Mouse (Mus musculus) layer of hippocampus, postnatal 14 days (tissue): ENCODE measurements around the gene Gtf2f1. TPM values are rescaled to one million over a fixed set of nuclear protein-coding genes. Genes with fewer than 3 reads are reported as not detected.
A peak's percentile ranks its signal among the peaks of the same experiment; 100 is the strongest.
"Not testable (repeated sequence)": the region's sequence is repeated elsewhere in the genome, so short reads cannot be mapped to it uniquely, and the experiment has no call there.

Source experiments
- DNase-seq, 2 experiments: peaks; one replicate each; pipeline ENCODE4 v3.0.0; 2021 to 2022; ENCODE audit warnings: low spot score in 2 of 2, mixed read lengths in 1 of 2
- long read RNA-seq, 2 experiments: library from polyadenylated mRNA; stranded (forward); transcript quantifications; one replicate each; pipeline ENCODE4 v2.0.0; 2021
- total RNA-seq, 2 experiments: library from RNA; stranded (reverse); gene quantifications; 2 replicates each; pipeline ENCODE4 v1.2.3; 2021

Gene Gtf2f1
- total RNA-seq, result 10 to 100 TPM; 51.0 to 56.0 TPM
- long read RNA-seq, experiment 1, transcript Gtf2f1-201 (13 exons, 1,717 nt), result major isoform, 68 of 89 reads
- long read RNA-seq, experiment 1, partial matches to known transcripts, result 6 of 89 reads
- long read RNA-seq, experiment 1, other reads (novel, unspliced or antisense), result 15 of 89 reads
- long read RNA-seq, experiment 2, transcript Gtf2f1-201 (13 exons, 1,717 nt), result major isoform, 57 of 71 reads
- long read RNA-seq, experiment 2, partial matches to known transcripts, result 2 of 71 reads
- long read RNA-seq, experiment 2, other reads (novel, unspliced or antisense), result 12 of 71 reads

DNA sequence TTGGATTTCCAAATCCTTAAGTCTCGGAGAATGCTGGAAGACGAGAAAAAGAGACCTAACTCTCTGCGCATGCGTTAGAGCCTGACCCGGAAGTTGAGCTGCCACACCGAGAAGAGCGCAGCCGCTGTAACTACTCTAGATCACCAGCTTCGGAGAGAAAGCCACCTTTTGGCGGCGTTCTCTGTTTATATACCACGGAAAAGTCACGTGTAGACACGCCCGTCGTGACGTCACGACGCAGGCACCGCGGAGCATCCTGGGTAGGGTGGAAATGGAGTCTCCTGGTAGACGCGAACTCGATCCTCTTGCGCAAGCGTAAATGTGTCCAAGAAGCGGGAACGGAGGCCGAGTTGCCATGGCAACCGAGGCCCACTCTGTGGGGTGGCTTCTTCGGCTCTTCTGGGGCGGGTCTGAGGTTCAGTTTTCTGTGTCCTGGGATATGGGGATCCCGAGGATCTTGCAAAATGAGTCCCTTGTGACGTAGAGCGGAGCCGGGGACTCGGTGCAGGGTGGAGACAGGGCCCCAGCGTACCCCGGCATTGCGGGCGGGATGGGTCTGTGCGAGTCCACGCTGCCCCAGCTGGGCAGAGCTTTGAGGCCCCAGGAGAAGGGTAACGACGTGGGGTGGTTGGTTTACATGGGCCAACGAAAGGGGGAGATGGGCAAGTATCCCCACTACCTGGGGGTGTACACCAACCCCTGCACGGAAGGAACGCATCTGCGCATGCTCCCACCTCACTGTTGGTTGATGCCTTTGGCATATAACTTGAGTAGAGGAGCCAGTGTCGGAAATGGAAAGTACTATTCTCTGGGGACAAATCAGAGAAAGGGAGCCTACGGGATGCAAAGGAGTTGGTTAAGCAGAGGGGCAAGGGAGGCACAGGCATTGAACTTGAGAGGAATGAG, at the start of gene Gtf2f1, which contains the start of gene Gm17949:
TSS of gene Gtf2f1 (minus strand) at position 53 of the 906 bp plus-strand sequence.
TSS of gene Gm17949 (plus strand) at position 234 of the 906 bp plus-strand sequence.
- DNase-seq, result peak; percentile 93 to 98

DNA sequence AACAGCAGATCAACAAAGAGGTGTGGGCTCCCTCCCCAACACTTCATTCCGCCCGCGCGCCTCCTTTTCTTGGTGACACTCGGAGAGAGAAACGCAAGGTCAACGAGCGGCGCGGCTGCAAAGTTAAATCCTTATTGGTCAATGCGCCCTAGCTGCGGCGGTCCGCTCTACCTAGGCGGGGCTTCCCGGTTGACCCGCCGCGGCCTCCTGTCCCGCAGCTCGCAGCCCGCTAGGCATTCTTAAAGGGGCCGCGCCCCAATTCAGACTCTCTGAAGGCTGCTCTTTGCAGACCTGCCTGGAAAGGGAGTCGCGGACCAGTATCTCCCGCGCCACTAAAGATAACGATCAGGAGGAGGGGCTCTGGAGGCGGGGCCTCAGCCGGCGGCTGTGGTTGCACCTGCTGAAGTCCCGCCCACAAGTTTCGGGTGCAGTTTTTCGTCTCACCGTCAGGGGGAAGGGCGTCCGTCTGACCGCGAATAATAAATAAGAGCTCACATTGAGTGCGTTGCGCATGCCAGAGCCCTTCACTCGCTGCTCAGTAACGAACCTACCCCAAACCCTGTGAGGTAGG, 49.2 kb upstream of the Gtf2f1 start:
- peak; percentile 96 to 97 for DNase-seq

DNA sequence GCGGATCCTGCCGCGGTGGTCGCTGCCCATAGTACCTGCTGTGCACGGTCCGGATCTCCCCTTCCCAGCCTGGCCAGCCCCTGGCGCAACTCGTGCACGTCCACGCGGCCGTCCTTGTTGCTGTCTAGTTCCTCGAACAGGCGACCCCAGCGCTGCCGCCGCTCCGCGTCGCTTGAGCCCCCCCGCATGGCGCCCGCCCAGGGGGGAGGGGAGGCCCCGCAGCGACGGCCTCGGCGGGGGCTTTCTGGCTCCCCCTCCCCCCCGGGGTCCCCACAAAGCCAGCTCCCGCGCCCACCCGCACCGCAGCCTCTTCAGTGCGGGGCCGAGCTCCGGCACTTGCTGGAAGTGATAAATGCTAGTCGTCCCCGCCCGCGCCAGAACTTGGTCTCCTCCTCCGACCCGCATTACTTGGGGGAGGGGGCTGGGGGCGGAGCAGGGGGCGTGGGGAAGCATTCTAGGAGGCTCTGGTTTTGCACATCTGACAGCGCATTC, 48.4 kb upstream of the Gtf2f1 start, which contains the start of gene Slc25a23:
TSS of gene Slc25a23 (minus strand) at position 378 of the 492 bp plus-strand sequence.
- peak; percentile 79 to 81 for DNase-seq

DNA sequence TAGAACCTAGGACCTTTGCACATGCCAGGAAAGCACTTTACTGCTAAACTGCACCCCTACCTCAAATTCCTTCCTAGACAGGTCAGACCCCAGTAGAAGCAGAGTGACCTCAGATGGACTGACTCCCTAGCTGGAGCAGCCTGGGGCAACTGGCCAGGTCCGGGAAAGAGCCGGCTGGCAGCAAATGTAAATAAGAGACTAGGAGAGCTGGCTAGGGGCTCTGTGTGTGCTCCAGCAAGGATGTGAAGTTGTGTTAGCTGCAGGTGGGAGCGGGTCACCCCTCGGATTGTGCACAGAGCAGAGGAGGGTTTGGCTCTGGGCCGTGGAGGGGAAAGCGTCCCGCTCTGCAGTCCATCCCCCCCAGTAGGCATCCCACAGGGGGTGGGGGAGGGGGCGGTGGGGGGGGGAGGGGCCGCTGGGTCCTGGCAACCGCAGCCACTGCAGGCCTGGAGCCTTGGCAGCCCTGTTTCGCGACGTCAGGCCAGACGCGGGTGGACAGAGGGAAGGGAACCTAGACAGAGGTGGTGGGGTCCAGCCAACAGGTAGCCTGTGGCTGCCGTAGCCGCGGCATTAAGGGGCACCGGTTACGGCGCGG, 47.9 kb upstream of the Gtf2f1 start, which contains the start of gene Crb3:
TSS of gene Crb3 (plus strand) at position 215 of the 595 bp plus-strand sequence.
- peak; percentile 50 to 56 for DNase-seq

DNA sequence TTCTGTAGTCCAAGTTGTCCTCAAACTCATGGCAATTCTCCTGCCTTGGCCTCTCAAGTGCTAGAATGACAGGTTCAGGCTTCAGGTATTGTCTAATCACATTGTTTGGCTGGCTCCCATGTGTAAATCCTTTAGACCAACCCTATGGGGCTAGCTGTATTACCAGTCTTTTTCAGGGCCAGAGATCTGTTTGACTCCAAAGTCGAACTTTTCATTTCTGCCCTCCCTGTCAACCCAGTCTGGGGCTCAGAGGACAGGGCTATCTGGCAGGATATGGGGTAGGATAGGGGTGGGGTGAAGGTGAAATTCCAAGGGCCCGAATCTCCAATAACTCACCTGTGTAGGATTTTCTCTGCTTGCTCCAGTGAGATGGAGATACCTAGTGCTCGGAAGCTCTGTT, 45.2 kb upstream of the Gtf2f1 start:
- DNase-seq, result no peak

DNA sequence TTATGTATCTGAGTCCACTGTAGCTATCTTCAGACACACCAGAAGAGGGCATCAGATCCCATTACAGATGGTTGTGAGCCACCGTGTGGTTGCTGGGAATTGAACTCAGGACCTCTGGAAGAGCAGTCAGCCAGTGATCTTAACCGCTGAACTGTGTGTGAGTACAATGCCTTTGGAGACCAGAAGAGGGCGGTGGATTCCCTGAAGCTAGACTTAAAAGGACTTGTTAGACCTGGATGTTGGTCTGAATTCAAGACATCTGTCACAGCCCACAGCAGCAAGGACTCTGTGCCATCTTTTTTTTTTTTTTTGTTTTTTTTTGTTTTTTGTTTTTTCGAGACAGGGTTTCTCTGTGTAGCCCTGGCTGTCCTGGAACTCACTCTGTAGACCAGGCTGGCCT, 40.6 kb upstream of the Gtf2f1 start:
- DNase-seq, result not testable (repeated sequence)

DNA sequence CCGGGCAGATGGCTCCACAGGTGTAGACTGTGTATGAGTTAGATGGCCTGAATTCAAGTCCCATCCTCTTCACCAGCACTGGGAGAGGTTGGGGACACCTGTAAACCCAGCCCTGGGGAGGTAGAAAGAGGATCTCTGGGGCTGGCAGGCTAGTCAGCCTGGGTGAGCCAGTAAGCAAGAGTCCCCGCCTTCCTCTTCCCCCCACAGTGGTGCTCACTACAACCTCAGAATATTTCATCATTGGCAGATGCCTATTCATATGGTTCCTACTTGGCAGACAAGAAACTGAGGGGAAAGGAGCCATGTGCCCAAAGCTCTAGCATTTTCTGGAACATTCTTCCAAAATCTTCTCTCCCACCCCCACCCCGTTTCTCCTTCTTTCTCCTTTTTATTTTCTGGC, 37.7 kb upstream of the Gtf2f1 start:
- DNase-seq, result peak in 1 of 2 experiments; percentile 49

DNA sequence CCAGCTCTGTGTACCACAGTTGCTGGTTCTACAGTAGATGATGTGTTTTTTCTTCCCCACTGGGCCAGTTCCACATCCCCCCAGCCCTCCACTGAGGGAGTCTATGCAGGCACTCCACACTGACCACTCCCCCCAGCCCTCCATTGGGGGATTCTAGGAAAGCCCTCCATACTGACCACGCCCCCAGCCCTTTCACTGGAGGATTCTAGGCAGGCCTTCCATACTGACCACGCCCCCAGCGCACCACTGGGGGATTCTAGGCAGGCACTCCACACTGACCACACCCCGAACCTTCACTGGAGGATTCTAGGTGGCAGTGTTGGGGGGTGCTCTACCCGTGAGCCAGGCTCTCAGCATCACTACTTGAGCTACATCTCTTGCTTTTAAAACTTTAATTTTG, 36.3 kb upstream of the Gtf2f1 start:
- no peak for DNase-seq

DNA sequence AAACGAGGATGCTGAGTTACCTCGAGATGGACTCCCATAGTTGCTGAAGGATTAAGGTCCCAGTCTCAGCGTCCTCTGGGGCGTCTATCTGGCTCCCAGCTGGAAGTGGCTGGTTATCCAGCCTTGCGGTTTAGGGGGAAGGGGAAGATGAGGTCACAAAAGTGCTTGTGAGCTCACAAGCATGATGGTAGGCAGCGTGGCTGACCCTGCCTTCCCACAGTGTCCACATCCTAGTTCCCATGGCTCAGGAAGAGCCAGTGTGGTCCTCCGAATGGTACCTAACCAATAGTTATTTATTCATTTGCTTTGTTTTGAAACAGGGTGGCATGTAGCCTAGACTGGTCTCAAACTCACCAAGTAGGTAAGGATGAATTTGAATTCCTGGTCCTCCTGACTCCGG, 30.5 kb upstream of the Gtf2f1 start, which contains the start of gene Slc25a41:
TSS of gene Slc25a41 (minus strand) at position 101 of the 400 bp plus-strand sequence.
- DNase-seq, result no peak

DNA sequence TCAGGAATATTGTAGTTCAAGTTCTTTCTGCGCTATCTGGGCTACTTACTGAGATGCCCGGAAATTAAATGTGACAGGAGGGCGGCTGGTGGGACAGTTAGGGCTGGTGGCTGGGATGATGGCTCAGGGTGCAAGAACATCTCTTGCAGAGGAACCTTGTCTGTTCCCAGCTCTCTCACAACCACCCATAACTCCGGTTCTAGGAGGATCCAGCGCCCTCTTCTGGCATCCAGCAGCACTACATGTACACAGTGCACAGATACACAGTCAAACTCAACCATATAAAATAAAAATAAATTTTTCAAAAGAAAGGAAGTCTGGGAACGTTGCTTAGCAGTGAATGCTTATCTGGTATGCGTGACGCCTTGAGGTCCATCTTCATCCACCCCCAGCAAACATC, 27.9 kb upstream of the Gtf2f1 start:
- no peak for DNase-seq

DNA sequence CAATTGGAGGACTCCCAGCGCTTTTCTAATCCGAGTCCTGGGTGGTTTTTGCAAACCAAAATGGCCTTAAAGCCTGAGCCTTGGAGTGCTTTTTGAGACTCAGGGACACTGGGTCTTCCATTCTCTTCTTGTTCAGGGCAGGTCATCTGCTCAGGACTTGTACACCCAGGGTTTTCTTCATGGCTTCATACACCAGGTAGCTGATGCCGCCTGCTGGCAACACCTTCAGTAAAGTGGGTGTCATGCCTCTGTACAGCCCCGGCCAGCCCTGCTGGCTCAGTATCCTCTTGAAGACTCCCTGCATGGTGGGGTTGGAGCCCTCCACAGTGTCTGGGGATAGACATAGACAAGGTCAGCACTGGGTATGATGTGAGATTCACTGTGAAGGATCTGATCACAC, 21.8 kb upstream of the Gtf2f1 start:
- no peak for DNase-seq

DNA sequence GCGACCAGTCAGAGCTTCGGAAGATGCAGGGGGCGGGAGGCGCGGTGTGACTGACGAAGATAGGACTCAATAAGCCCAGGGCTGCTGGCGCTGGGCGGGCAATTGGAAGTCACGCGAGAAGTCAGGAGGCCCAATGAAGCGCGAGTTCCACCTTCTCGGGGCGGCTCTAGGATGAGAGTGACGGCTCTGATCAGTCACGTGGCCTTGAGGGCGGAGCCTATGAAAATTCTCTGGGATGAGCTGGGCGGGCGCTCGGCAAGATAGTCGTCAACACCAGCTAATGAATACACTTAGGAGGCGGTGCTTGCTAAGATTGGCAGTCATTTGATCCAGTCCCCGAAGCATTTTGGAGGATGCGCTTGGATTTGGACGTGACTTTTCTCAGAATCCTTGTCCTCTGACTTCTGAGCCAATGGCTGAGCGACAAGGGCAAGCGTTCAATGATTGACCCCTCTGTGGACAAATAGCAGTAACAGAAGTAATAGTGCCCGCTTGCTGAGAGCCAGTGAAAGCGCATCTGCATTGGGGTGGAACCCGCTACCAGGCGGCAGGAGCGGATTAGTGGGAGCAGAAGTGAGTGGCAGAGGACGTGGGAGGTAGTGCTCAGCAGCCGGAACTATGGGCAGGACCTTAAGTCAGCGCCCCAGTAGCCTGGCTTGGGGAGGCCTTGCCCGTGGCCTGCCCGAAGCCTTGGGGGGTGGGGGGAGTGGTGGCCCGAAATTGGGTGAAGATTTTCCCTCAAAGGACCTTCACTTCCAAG, 20.8 kb upstream of the Gtf2f1 start:
- peak; percentile 99 to 100 for DNase-seq

DNA sequence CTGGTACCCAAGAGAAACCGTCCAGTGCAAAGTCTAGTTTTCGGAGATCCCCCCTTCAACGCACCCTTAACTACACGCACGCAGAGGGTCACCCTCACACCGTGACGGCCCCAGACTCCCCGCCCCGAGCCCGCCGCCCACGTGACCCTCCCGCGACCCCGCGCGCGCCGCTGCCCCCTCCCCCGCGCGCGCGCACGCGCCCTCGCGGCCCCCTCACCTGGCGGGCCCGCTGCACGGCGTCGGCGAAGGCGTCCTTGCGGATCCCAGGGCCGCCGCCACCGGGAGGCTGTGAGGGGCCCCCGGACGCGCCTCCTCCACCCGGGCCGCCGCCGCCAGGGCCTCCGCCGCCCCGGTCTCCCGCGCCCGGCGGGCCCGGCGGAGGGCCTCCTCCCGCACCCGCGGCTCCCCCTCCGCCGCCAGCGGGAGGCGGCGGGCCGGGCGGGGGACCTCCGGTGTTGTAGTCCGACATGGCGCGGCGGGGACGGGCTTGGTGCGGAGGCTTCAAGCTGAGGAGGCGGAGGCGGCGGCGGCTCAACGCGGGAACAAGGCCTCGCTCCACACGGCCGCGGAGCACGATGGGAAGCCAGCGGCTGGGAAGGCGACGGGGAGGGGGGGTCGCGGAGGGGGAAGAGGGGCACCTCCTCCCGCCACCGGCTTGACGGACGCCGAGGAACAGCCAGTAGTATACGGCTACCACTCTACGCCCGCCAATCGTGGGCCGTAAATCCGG, 20.0 kb upstream of the Gtf2f1 start, which contains the start of gene Khsrp:
TSS of gene Khsrp (minus strand) at position 592 of the 730 bp plus-strand sequence.
- DNase-seq, result peak in 1 of 2 experiments; percentile 39

DNA sequence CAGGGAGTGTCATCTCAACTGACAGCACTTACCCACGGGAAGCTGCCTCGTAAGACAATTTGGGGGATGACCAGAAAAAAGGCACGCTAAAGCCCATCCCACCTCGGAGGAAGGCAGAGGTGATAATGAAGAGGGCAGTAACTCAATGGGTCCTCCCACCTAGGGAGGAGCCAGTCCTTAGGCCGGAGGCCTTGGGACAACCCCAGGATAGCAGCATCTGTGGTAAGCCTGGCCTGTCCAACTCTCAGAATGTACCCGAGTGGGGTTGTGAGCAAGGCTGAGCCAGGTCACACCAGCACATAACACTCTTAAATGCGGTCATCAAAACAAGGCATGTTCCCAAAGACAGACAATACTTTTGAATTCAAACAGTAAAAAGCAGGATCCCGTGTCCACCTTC, 18.6 kb upstream of the Gtf2f1 start:
- DNase-seq, result no peak

DNA sequence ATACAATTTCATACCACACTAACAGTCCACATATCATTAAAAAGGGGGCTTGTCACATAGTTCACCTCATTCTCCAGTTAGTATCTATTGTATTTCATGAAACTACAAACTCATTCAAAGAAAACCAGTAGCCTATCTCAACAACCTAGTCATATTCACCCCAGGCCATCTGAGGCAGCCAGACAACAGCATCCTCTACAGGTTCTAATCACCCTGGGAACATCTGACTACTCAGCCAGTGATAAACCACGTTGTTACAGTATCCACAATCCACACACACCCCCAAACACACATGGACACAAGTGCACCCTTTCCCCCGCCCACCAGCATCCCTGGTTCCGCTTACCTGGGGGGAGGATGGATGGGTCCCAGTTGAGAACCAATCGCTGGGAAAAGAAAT, 16.4 kb upstream of the Gtf2f1 start:
- DNase-seq, result no peak

DNA sequence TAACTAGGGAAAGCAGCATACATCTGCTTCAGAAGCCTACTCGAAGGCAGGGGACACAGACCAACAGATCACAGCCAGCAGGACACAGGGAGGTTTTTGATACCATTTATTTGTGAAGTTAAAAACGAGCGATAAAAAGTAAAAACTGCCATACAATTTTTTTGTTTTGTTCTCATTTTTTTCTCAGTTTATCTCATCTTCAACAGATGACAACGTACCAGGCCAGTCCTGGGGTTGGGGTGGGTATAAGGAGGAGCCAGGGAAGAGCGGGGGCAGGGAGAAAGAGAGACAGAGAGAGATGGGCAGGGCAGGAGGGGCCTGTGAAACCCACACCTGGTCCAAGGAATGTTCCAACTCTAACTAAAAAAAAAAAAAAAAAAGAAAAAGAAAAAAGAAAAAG, 9.9 kb upstream of the Gtf2f1 start:
- DNase-seq, result no peak

DNA sequence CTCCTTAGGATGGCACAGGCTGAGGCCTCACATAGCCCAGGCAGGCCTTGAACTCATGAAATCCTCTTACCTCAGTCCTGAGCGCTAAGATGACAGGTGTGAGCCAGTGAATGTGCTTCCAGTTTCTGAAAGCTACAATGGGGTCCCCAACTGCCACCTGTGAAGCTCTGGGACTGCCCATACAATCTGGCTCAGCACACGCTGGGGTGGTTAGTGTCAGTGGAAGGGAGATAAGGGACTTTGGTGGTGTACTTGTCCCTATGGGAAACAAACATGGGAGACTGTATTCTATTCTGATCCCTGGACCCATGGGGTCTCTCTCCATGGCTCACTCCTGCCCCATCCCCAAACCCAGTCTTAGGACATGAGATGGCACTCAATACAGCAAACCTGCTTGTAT, 8.6 kb upstream of the Gtf2f1 start:
- no peak for DNase-seq

DNA sequence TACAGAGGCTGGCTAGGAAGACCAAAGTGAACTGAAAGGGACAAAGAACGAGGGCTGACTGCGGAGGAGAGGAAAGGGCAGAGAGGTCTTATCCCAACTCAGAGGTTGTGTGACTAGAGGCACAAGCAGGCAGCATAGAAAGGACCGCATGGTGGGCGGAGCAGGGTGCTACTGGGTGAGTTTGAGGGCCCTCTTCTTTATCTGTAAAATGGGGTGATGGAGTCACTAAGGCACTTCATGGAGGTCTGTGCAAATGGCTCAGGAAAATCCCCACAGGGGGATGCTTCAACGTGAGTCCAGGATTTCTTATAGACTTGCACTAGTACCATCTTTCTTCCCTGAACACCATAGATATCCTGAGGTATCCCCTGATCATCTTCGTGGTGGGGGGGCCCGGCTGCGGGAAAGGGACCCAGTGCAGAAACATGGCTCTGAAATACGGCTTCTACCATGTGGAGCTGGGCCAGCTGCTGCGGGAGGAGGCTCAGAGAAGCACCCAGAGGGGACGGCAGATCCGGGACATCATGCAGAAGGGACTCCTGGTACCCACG, 1.2 kb upstream of the Gtf2f1 start:
- no peak for DNase-seq

DNA sequence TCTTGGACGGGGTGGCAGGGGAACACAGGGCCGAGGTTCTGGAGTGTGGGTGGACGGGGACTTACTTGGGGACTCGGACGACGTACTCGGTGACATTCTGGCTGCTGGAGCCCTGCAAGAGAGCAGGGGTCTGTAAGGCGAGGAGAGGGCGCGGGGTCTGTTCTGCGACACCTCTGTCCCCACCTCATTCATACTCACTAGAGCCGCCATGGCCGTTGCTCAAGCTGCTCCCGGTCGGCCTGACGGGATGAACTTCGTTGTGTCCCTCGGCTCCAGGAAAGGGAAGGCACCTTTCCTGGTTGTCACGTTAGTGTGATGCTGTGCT, 215 bp downstream of the Gtf2f1 start:
- DNase-seq, result no peak
